Mouse (Mus musculus): ENCODE results near the gene Drd4. TPM values are rescaled to one million over a fixed set of nuclear protein-coding genes. Genes with fewer than 3 reads are reported as not detected.

The Drd4 gene
- polyA plus RNA-seq, 1 experiment from 2014 or later: not detected

DNA sequence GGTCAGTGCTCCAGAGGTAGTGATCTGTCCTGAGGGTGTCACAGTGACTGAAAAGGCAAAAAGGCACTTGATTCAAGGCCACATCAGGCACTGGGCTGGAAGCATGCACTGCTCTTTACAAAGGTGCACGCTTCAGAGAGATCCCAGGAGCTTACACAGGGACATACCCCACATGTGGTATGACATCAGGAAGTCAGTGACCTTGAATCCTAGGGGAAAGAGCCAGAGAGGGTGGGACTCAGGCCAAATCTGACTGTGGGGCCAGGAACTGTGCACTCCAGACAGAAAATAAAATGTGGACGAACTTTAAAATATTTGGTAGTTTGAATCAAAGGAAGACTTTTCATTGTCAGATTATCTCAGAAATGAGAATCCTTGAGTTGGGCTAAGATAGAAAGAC is 22.6 kb downstream of the Drd4 start:
- Histone ChIP-seq H3K4me3 (ENCODE audit: control insufficient read depth in 1 of 2, insufficient read depth in 1 of 2, low read depth in 1 of 2, low read length in 2 of 2) (no peak overlapping the region), H3K9me3 (ENCODE audit: control insufficient read depth, low read length) (no peaks in the 10 kb centered on the region), H3K27me3 (ENCODE audit: control insufficient read depth, insufficient read depth, low read length) (no peaks in the 10 kb centered on the region), H3K4me2 (ENCODE audit: low read length) (no peak overlapping the region), H3K27ac (replicated peaks in 1 of 2; ENCODE audit: control insufficient read depth in 1 of 2, insufficient read depth in 1 of 2, low read depth in 2 of 2, low read length in 2 of 2) (no peak overlapping the region), H3K36me3 (ENCODE audit: control insufficient read depth, insufficient read depth, low read length) (peaks cover 100% of the 10 kb centered on the region), H3K9ac (ENCODE audit: low read length) (no peak overlapping the region), H3K4me1 (ENCODE audit: control insufficient read depth in 2 of 2, insufficient read depth in 2 of 2, low read length in 2 of 2) (no peaks in the 10 kb centered on the region)
- no peak for ATAC-seq (ENCODE audit: insufficient number of reproducible peaks, insufficient read depth, low FRiP score, low read depth)
- WGBS: 88% methylated on average over 2 of the region's 2 CpGs

- no peak for ATAC-seq (ENCODE audit: insufficient number of reproducible peaks, insufficient read depth, low FRiP score, low read depth)
- WGBS: 85% methylated on average over 8 of the region's 8 CpGs
- H3K36me3 ChIP-seq (ENCODE audit: control insufficient read depth, insufficient read depth, low read length): peaks cover 100% of the 10 kb centered on the region
Measured at GRCm38 (mm10) chr7:141315076-141315475, 23.3 kb downstream of the Drd4 start.

GRCm38 (mm10) chr7:141315974-141316373 is 24.2 kb downstream of the Drd4 start:
- no peak overlapping the region for H3K4me2 ChIP-seq (ENCODE audit: low read length)
- H3K9me3 ChIP-seq (ENCODE audit: control insufficient read depth, low read length): no peaks in the 10 kb centered on the region
- H3K4me1 ChIP-seq (ENCODE audit: control insufficient read depth in 2 of 2, insufficient read depth in 2 of 2, low read length in 2 of 2): no peaks in the 10 kb centered on the region
- no peak overlapping the region for H3K4me3 ChIP-seq (ENCODE audit: control insufficient read depth in 1 of 2, insufficient read depth in 1 of 2, low read depth in 1 of 2, low read length in 2 of 2)
- no peaks in the 10 kb centered on the region for H3K27me3 ChIP-seq (ENCODE audit: control insufficient read depth, insufficient read depth, low read length)
- H3K27ac ChIP-seq (replicated peaks in 1 of 2; ENCODE audit: control insufficient read depth in 1 of 2, insufficient read depth in 1 of 2, low read depth in 2 of 2, low read length in 2 of 2): no peak overlapping the region
- WGBS: 76% methylated on average over 5 of the region's 5 CpGs
- H3K9ac ChIP-seq (ENCODE audit: low read length): no peak overlapping the region
- no peak for ATAC-seq (ENCODE audit: insufficient number of reproducible peaks, insufficient read depth, low FRiP score, low read depth)
- H3K36me3 ChIP-seq (ENCODE audit: control insufficient read depth, insufficient read depth, low read length): peaks cover 100% of the 10 kb centered on the region

More at GRCm38 (mm10) chr7:141315076-141315475, 23.3 kb downstream of the Drd4 start:
- Histone ChIP-seq H3K27me3 (ENCODE audit: control insufficient read depth, insufficient read depth, low read length) (no peaks in the 10 kb centered on the region), H3K9ac (ENCODE audit: low read length) (no peak overlapping the region), H3K4me2 (ENCODE audit: low read length) (no peak overlapping the region), H3K9me3 (ENCODE audit: control insufficient read depth, low read length) (no peaks in the 10 kb centered on the region), H3K4me3 (ENCODE audit: control insufficient read depth in 1 of 2, insufficient read depth in 1 of 2, low read depth in 1 of 2, low read length in 2 of 2) (no peak overlapping the region), H3K4me1 (ENCODE audit: control insufficient read depth in 2 of 2, insufficient read depth in 2 of 2, low read length in 2 of 2) (no peaks in the 10 kb centered on the region), H3K27ac (replicated peaks in 1 of 2; ENCODE audit: control insufficient read depth in 1 of 2, insufficient read depth in 1 of 2, low read depth in 2 of 2, low read length in 2 of 2) (no peak overlapping the region)

- no peak overlapping the region for H3K4me2 ChIP-seq (ENCODE audit: low read length)
- no peaks in the 10 kb centered on the region for H3K9me3 ChIP-seq (ENCODE audit: control insufficient read depth, low read length)
- no peak overlapping the region for H3K9ac ChIP-seq (ENCODE audit: low read length)
- peaks cover 100% of the 10 kb centered on the region for H3K36me3 ChIP-seq (ENCODE audit: control insufficient read depth, insufficient read depth, low read length)
- ATAC-seq (ENCODE audit: insufficient number of reproducible peaks, insufficient read depth, low FRiP score, low read depth): no peak
- H3K27me3 ChIP-seq (ENCODE audit: control insufficient read depth, insufficient read depth, low read length): no peaks in the 10 kb centered on the region
- H3K4me3 ChIP-seq (ENCODE audit: control insufficient read depth in 1 of 2, insufficient read depth in 1 of 2, low read depth in 1 of 2, low read length in 2 of 2): no peak overlapping the region
- WGBS: 95% methylated on average over 1 of the region's 1 CpGs
- H3K27ac ChIP-seq (replicated peaks in 1 of 2; ENCODE audit: control insufficient read depth in 1 of 2, insufficient read depth in 1 of 2, low read depth in 2 of 2, low read length in 2 of 2): no peak overlapping the region
- H3K4me1 ChIP-seq (ENCODE audit: control insufficient read depth in 2 of 2, insufficient read depth in 2 of 2, low read length in 2 of 2): no peaks in the 10 kb centered on the region
Measured at GRCm38 (mm10) chr7:141317619-141318132, 25.9 kb downstream of the Drd4 start.

GRCm38 (mm10) chr7:141319446-141319845 is 27.6 kb downstream of the Drd4 start:
- Histone ChIP-seq H3K4me1 (ENCODE audit: control insufficient read depth in 2 of 2, insufficient read depth in 2 of 2, low read length in 2 of 2) (no peaks in the 10 kb centered on the region), H3K27me3 (ENCODE audit: control insufficient read depth, insufficient read depth, low read length) (no peaks in the 10 kb centered on the region), H3K4me2 (ENCODE audit: low read length) (no peak overlapping the region), H3K9ac (ENCODE audit: low read length) (no peak overlapping the region), H3K36me3 (ENCODE audit: control insufficient read depth, insufficient read depth, low read length) (peaks cover 96% of the 10 kb centered on the region), H3K4me3 (ENCODE audit: control insufficient read depth in 1 of 2, insufficient read depth in 1 of 2, low read depth in 1 of 2, low read length in 2 of 2) (no peak overlapping the region), H3K27ac (replicated peaks in 1 of 2; ENCODE audit: control insufficient read depth in 1 of 2, insufficient read depth in 1 of 2, low read depth in 2 of 2, low read length in 2 of 2) (no peak overlapping the region), H3K9me3 (ENCODE audit: control insufficient read depth, low read length) (no peaks in the 10 kb centered on the region)
- ATAC-seq (ENCODE audit: insufficient number of reproducible peaks, insufficient read depth, low FRiP score, low read depth): no peak
- WGBS: 64% methylated on average over 2 of the region's 2 CpGs

GRCm38 (mm10) chr7:141324686-141325085 is 32.9 kb downstream of the Drd4 start:
- no peak overlapping the region for H3K4me3 ChIP-seq (ENCODE audit: control insufficient read depth in 1 of 2, insufficient read depth in 1 of 2, low read depth in 1 of 2, low read length in 2 of 2)
- H3K9ac ChIP-seq (ENCODE audit: low read length): no peak overlapping the region
- peaks cover 43% of the 10 kb centered on the region for H3K36me3 ChIP-seq (ENCODE audit: control insufficient read depth, insufficient read depth, low read length)
- no peak overlapping the region for H3K27ac ChIP-seq (replicated peaks in 1 of 2; ENCODE audit: control insufficient read depth in 1 of 2, insufficient read depth in 1 of 2, low read depth in 2 of 2, low read length in 2 of 2)
- WGBS: 82% methylated on average over 1 of the region's 1 CpGs
- H3K4me2 ChIP-seq (ENCODE audit: low read length): no peak overlapping the region
- no peak for ATAC-seq (ENCODE audit: insufficient number of reproducible peaks, insufficient read depth, low FRiP score, low read depth)
- H3K27me3 ChIP-seq (ENCODE audit: control insufficient read depth, insufficient read depth, low read length): no peaks in the 10 kb centered on the region
- H3K4me1 ChIP-seq (ENCODE audit: control insufficient read depth in 2 of 2, insufficient read depth in 2 of 2, low read length in 2 of 2): peaks cover 10 to 25% of the 10 kb centered on the region in 2 experiments
- no peaks in the 10 kb centered on the region for H3K9me3 ChIP-seq (ENCODE audit: control insufficient read depth, low read length)

DNA sequence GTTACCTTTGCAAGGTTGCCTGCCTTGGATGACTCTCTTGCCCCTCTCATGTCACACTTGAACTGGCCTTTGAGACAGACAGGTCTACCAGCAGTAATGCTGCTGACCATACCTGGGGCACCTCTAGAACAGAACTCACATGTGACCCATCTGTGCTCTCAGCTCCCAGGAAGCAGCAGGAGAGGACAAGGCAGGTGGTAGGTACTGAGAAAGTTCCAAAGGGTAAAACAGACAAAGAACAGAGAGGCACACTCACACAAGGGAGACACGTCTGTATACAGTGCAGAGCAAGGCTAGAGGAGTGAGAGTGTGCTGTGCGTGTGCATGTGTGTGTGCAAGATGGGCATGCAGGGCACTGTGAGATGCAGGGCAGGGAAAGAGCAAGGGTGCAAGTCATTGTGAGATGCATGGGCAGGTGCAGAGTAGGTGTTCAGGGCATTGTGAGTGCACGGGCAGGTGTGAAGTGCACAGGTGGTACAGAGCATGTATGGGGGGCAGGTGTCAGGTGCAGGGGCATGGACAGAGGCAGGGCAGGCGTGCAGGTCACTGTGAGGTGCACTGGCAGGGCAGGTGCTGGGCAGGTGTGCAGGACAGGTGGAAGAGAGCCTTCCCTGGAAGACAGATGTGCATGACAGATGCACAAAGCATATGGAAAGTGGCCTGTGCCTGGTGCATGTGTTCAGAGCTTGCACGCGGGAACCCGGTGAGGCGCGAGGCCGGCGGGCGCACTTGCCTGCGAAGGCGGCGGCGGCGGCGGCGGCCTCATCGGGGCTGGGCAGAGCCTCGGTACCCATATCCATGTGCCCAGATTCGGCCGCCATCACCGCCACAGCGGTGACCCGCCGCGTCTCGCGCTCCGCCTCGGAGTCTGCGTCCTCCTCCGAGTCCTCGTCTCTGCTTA is 35.0 kb downstream of the Drd4 start:
- H3K4me1 ChIP-seq (ENCODE audit: control insufficient read depth in 2 of 2, insufficient read depth in 2 of 2, low read length in 2 of 2): peaks cover 10 to 25% of the 10 kb centered on the region in 2 experiments
- 7% methylated on average over 33 of the region's 35 CpGs for WGBS
- peaks cover 22% of the 10 kb centered on the region for H3K36me3 ChIP-seq (ENCODE audit: control insufficient read depth, insufficient read depth, low read length)
- 0 out of 2 replicates have a peak, but pooled peaks have one; percentile 2 for ATAC-seq (ENCODE audit: insufficient number of reproducible peaks, insufficient read depth, low FRiP score, low read depth)
- peak overlapping the region; percentile 99 for H3K4me2 ChIP-seq (ENCODE audit: low read length)
- peak overlapping the region; percentile 71 to 72 for H3K4me3 ChIP-seq (ENCODE audit: control insufficient read depth in 1 of 2, insufficient read depth in 1 of 2, low read depth in 1 of 2, low read length in 2 of 2)
- peak overlapping the region; percentile 99 to 100 for H3K27ac ChIP-seq (replicated peaks in 1 of 2; ENCODE audit: control insufficient read depth in 1 of 2, insufficient read depth in 1 of 2, low read depth in 2 of 2, low read length in 2 of 2)
- H3K27me3 ChIP-seq (ENCODE audit: control insufficient read depth, insufficient read depth, low read length): no peaks in the 10 kb centered on the region
- H3K9ac ChIP-seq (ENCODE audit: low read length): peak overlapping the region; percentile 93
- no peaks in the 10 kb centered on the region for H3K9me3 ChIP-seq (ENCODE audit: control insufficient read depth, low read length)
